Mouse (Mus musculus) cerebellum, adult 9-10 months (tissue): ENCODE data around the gene Gm12248.
A peak's percentile ranks its signal among the peaks of the same experiment; 100 is the strongest.

Experiments
- DNase-seq: peaks from one replicate; pipeline ENCODE4 v3.0.0; 2022

The Gm12248 gene

DNA sequence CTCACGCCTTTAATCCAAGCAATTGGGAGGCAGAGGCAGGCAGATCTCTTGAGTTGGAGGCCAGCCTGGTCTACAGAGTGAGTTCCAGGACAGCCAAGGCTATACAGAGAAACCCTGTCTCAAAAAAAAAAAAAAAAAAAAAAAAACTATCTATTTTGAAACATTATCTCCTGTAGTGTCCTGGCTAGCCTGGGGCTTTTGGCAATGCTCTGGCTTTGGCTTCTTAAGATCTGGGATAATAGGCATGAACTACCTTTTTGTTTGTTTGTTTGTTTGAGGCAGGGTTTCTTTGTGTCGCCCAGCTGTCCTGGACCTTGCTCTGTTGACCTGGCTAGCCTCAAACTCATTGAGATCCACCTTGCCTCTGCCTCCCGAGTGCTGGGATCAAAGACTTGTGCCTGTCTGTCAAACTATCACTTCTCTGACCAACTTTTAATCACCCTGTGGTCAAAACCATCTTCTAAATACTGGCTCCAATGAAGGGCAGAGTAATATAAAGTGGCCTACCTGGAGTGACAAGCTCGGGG lies 8.3 kb upstream of the Gm12248 start:
- no peak for DNase-seq

DNA sequence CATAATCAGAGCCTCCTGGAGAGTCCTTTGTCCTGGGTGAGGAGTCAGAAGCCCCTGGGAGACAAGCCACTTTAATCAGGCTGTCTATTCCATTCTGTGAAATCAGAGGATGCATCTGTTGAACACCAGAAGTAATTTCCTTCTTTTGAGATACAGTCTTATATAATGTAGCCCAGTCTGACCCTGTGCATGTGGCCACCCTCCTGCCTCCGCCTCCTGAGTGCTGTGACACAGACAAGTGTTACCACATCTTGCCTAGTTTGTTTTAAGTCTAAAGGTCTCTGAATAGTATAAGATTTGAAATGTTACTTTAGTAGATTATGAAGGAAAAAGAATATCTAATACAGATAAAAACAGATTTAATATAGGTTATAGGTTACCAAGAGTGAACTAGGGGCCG lies 7.1 kb upstream of the Gm12248 start:
- DNase-seq = no peak

DNA sequence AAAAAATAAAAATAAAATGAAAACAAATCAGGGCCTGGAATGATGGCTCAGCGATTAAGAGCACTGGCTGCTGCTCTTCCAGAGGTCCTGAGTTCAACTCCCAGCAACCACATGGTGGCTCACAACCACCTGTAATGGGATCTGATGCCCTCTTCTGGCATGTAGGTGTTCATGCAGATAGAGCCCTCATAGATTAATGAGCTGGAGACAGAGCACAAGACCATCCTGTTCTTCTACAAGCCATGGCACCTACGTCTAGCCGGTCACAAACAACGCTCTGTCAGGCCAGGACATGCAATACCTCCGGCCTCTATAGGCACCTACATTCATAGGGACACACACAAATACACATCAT lies 5.4 kb upstream of the Gm12248 start:
- DNase-seq = peak; percentile 60

GRCm38 (mm10) chr11:58097621-58098365 lies 4.9 kb upstream of the Gm12248 start:
- peak; percentile 71 for DNase-seq

DNA sequence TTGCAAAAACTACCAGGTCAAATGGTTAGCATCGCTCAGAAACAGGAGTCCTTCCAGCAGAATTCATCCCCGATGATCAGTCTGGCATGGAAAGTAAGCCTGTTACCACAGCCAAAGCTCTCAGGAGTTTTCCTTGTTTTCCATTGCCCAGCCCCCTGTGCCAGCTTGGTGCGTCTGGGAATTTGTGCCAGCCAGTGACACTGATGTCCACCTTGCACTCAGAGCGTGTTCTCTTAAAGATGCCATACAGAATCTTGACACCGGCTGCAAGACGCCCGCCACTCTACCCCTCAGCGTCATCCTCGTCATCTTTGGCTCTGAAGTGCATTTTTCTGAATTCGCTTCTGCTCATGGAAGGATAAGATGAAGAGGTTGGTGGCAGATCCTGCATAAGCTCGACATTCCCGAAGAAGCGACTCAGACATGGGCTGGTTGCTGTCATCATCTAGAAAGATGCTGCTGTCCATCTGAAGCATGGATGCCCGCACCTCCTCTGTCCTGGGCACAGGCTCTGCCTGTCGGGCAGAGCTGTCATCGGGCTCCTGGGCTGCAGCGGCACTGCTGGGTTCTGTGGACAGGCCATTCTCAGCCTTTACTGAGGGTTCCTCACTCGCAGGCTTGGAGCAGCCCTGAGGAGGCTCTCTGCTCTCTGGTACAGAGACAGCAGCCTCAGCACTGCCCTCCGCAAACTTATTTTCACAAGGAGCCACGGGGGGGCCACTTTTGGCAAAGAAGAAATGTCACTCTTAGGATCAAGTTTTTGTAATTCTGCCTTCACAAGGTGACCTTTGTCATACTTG lies 4.1 kb upstream of the Gm12248 start:
- peak; percentile 73 for DNase-seq

- no peak for DNase-seq
Observed at GRCm38 (mm10) chr11:58096160-58096559, 3.2 kb upstream of the Gm12248 start.

GRCm38 (mm10) chr11:58095561-58095960 lies 2.6 kb upstream of the Gm12248 start:
- peak; percentile 48 for DNase-seq

- DNase-seq = no peak
Observed at GRCm38 (mm10) chr11:58094766-58095165, 1.8 kb upstream of the Gm12248 start.

DNA sequence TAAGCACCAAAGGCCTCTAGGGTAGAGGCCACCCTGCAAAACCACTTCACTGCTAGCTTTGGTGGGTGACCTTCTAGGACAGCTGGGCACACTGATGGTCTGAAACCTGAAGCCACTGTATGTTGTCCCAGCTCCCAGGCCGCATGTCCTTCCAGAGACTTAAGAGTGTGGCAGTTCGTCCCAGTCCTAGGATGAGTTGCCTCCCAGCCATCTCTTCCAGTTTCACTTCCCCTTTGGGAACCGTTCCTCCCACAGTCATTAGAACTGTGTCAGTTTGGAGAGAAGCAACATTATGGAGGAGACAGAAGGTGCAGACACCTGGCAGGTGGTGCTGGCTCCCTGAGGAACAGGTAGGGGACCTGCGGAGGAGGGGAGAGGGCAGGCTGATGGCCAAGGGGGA lies 393 bp downstream of the Gm12248 start:
- no peak for DNase-seq

GRCm38 (mm10) chr11:58081716-58082115 lies 11.2 kb downstream of the Gm12248 start:
- peak; percentile 73 for DNase-seq

GRCm38 (mm10) chr11:58077270-58077669 lies 15.7 kb downstream of the Gm12248 start:
- no peak for DNase-seq

DNA sequence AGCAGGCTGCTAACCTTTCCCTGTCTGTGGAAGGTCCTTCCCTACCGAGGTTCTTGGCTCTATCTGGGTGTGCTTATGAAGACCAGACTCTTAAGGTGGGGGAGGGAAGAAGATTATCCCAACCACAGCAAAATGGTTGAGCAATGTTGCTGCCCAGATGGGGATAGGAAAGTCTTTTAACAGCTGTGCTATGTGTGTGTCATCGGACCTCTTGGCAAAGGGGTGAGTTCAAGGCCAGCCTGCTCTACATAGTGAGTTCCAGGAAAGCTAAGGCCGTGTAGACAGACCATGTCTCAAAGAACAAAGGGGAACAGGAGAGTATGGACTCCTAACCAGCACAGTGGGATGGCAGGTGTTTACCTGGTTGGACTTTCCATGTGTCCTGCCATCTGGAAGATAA lies 20.0 kb downstream of the Gm12248 start:
- no peak for DNase-seq

DNA sequence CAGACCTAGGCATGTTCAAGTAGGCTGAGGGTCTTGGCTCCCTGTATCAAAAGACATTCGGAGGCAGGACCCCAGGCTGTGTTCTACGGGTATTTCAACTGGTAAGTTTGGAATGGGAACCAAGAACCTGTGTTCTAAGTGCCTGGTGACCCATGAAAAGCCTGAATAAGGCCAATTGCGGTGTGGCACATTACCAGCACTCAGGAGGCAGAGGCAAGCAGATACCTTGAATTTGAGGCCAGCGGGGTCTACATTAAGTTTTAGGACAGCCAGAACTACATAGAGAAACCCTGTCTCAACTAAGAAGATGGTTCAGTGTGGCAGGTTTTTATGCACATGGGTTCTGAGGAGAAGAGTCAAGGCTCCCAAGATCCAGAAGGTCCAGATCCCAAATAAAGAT lies 27.9 kb downstream of the Gm12248 start:
- DNase-seq = no peak

DNA sequence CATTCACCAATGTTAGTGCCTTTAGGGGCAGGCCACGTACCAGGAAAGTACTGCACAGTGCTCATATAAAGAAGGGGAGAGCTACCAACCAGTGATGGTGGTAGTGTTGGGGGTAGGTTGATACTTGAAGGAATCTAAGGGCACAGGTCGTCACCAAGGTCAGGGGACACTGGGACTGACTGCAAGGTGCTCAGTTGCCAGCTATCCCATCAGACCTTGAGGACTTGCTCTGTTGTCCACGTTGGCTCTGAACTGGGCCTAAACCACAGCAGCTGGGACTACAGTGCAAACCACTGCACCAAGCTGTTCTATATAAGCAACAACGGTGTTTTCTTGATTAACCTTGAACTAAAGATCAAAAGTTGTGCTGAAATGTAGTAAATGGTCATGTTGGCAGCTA lies 30.3 kb downstream of the Gm12248 start:
- no peak for DNase-seq

DNA sequence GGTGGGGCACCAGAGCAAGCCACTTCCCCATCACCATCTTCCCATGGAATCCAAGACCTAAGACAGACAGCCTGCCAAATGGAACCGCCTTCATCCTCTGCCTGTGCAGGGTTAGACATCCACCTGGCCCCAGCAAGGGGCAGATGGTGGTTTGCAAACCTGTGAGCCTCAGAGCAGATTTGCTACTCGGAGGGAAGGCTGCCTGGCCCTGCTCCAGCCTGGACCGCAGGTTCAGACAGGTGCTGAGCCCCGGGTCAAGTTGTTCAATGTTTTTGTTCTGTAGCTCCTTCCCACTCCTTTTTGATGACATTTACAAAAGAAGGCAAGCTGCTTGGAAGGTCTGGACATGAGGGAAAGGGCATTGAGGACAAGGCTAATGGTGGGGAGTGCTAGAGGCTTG lies 31.7 kb downstream of the Gm12248 start:
- peak; percentile 81 for DNase-seq

DNA sequence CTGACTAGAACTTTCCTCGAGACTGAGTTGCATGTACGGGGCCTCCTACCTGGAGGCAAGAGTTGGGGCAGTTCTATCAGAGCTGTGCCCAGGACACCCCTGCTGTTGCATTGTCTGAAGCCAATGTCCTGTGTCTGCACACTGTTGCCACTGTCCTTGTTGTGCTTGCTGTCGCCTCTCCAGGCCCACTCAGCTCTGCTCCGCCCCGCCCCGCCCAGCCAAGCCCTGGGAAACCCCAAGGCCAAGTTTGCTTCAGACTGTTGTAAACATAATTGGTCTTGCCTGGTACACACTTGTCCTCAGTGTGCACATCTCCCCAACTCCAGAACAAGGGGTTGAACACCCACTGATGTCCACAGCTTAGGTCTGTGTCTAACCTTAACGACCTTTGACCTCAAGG lies 33.2 kb downstream of the Gm12248 start:
- peak; percentile 34 for DNase-seq

GRCm38 (mm10) chr11:58057455-58057854 lies 35.5 kb downstream of the Gm12248 start:
- peak; percentile 63 for DNase-seq

GRCm38 (mm10) chr11:58046438-58046837 lies 46.5 kb downstream of the Gm12248 start:
- DNase-seq = no peak

GRCm38 (mm10) chr11:58042861-58043431 lies 50.0 kb downstream of the Gm12248 start:
- DNase-seq = no peak

- DNase-seq = peak; percentile 55
Observed at GRCm38 (mm10) chr11:58039027-58039426, 53.9 kb downstream of the Gm12248 start.

DNA sequence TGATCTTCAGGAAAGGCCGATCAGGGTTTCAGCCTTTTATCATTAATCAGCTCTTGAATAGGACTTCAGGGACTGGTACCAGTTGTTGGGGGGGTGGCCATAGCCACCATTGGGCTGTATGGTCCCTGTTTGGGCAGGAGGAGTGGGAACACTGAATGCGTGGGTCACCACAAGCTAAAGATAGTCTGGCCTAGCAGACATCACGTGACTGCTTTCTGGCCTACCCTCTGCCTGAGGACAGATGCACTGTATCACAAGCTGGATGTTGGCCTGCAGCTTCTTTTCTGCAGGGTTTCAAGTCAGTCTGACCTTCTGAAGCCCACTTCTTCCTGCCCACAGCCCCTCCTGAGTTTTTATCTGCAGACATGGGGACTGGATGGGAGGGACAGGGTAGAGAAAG lies 59.3 kb downstream of the Gm12248 start:
- DNase-seq = no peak

GRCm38 (mm10) chr11:58031176-58031575 lies 61.8 kb downstream of the Gm12248 start:
- no peak for DNase-seq

DNA sequence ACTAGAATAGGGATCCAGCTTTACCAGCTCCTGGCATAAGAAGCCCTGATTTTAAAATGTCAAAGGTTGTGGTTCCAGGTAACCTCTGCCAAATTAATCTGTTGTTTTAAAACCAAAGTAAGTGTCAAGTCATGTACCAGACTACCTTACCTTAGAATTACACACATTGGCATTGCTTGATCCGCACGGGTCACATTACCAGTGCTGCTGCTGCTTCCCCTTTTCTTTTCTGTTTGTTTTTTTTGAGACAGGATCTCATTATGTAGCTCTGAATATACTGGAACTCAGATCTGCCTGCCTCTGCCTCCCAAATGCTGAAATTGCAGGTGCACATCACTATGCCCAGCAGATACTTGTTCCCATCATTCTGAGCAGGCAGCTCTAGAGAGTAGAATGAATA lies 63.1 kb downstream of the Gm12248 start:
- DNase-seq = no peak

DNA sequence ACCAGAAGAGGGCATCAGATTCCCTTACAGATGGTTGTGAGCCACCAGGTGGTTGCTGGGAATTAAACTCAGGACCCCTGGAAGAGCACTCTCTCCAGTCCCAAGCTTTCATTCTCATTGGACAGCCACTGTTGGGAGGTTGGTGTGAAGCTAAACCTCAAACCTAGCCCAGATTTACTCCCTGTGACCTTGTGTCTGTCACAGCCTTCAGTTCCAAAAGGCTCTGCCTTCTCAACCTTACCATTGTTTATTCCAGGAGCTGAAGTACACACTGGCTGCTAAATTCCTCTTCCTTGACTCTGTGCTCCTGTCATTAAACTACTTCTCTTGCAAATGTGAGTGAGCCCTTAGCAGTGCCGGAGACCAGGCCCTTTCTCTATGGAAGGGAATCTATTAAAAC lies 64.0 kb downstream of the Gm12248 start:
- DNase-seq = no peak
